Mouse (Mus musculus) heart, embryonic 13.5 days (tissue): Measurements from ENCODE around the gene Gm3383. TPM values are rescaled to one million over a fixed set of nuclear protein-coding genes. Genes with fewer than 3 reads are reported as not detected.
"Not testable (repeated sequence)": the region's sequence is repeated elsewhere in the genome, so short reads cannot be mapped to it uniquely, and the experiment has no call there.

Experiments
- ATAC-seq: fragments of 200-750 bp; cut with Nextera tagmentation; 2 replicates; pipeline ENCODE4 v1.8.0; 2017; ENCODE audit warnings: moderate TSS enrichment; ENCODE audit not compliant: insufficient number of reproducible peaks, low FRiP score, low TSS enrichment; ENCODE audit errors: extremely low read depth
- H3K27ac ChIP-seq: fragments of 300-500 bp; sonication (generic); replicated peaks from 2 replicates; pipeline ENCODE4 v1.5.1; 2015; ENCODE audit warnings: moderate library complexity, mild to moderate bottlenecking, inconsistent platforms
- H3K27me3 ChIP-seq: fragments of 300-500 bp; sonication (generic); replicated peaks from 2 replicates; pipeline ENCODE4 v1.6.1; 2015; ENCODE audit warnings: mild to moderate bottlenecking, inconsistent platforms
- H3K36me3 ChIP-seq: fragments of 300-500 bp; sonication (generic); 2 replicates; pipeline ENCODE4 v1.6.1; 2015; ENCODE audit warnings: mild to moderate bottlenecking, inconsistent platforms
- H3K4me1 ChIP-seq: fragments of 300-500 bp; sonication (generic); 2 replicates; pipeline ENCODE4 v1.6.1; 2015; ENCODE audit warnings: inconsistent platforms
- H3K4me2 ChIP-seq: fragments of 300-500 bp; sonication (generic); 2 replicates; pipeline ENCODE4 v1.6.1; 2015; ENCODE audit warnings: inconsistent platforms, mild to moderate bottlenecking, moderate library complexity
- H3K4me3 ChIP-seq: fragments of 300-500 bp; sonication (generic); 2 replicates; pipeline ENCODE4 v1.5.1; 2015; ENCODE audit warnings: moderate library complexity, mild to moderate bottlenecking, inconsistent platforms
- H3K9ac ChIP-seq: fragments of 300-500 bp; sonication (generic); 2 replicates; pipeline ENCODE4 v1.6.1; 2015; ENCODE audit warnings: inconsistent platforms, mild to moderate bottlenecking, moderate library complexity
- H3K9me3 ChIP-seq: fragments of 300-500 bp; sonication (generic); 2 replicates; pipeline ENCODE4 v1.6.1; 2016; ENCODE audit warnings: inconsistent platforms
- WGBS: fragments of 180-500 bp; shearing (Covaris S2); methylation state at CpG from one replicate; pipeline ENCODE4 v1.1.7; 2015; ENCODE audit warnings: mixed read lengths; 5-methylcytosine and 5-hydroxymethylcytosine counted together
- polyA plus RNA-seq: library from polyadenylated mRNA; unstranded; fragments of >200 nt; fragmentation: Nextera tagmentation; extraction: Ambion mirVana; gene quantifications from 2 replicates; pipeline ENCODE4 v1.2.1, GENCODE M21; 2015

Gene Gm3383
- 0.56 and 0.98 TPM in 2 replicates for polyA plus RNA-seq

GRCm38 (mm10) chr14:5807882-5808281 is at the start of gene Gm3383:
Gene Gm3383, minus strand, starts transcription at chr14:5807982.
- not testable (repeated sequence) for H3K27ac ChIP-seq, H3K9me3 ChIP-seq, H3K4me2 ChIP-seq, ATAC-seq, H3K27me3 ChIP-seq, H3K4me3 ChIP-seq, H3K36me3 ChIP-seq, H3K9ac ChIP-seq, H3K4me1 ChIP-seq
- no CpG with 5 or more reads among the region's 3 CpGs for WGBS

DNA sequence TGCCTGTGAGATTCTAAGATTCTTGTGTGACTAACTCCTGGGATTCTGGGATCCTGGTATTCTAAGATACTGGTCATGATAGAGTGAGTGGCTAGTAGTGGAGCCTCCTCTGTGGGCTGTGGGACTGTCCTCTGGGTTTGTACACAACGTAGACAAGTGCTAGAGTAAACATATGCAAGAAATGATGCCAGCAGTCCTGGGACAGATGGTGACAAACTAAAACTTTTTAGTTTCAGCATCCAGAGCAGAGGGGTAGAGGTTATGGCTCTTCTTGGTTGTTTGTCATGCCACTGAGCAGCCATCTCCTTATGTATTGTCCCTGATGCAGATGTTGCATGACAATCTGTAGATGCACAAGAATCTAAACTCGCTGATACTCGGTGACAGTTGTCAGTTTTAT is 48.1 kb upstream of the Gm3383 start:
- H3K9me3 ChIP-seq, H3K36me3 ChIP-seq, H3K27ac ChIP-seq, H3K4me3 ChIP-seq, H3K27me3 ChIP-seq, ATAC-seq, H3K4me2 ChIP-seq, H3K4me1 ChIP-seq, H3K9ac ChIP-seq: not testable (repeated sequence)
- WGBS: 72% methylated on average over 3 of the region's 3 CpGs

DNA sequence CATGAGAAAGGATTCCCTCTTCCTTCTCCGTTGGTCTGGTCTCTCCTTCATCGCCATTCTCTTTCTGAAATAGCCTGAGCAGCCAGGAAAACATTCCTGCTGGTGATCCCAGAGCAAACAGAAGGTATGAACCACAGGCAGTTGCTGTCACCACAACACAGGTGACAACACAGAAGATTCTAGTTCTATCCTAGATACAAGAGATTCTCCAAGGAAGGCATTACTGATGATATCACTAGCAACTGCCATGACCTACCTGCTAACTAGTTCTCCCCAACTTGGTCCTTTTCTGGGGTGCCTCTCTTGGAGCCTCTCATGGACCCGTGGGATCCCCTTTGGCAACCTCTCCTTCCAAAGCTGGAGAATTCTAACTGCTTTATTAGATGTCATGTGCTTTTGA is 22.4 kb upstream of the Gm3383 start, which contains the start of gene Gm3424:
Gm3424 (minus strand) TSS at position 101 of the 400 bp plus-strand sequence.
- not testable (repeated sequence) for H3K27me3 ChIP-seq, H3K4me1 ChIP-seq, H3K9ac ChIP-seq, H3K27ac ChIP-seq, H3K9me3 ChIP-seq, H3K4me3 ChIP-seq, ATAC-seq, H3K4me2 ChIP-seq, H3K36me3 ChIP-seq
- no CpG with 5 or more reads among the region's 3 CpGs for WGBS

- H3K27ac ChIP-seq, ATAC-seq, H3K4me1 ChIP-seq, H3K36me3 ChIP-seq, H3K4me3 ChIP-seq, H3K9me3 ChIP-seq, H3K27me3 ChIP-seq, H3K4me2 ChIP-seq, H3K9ac ChIP-seq: not testable (repeated sequence)
- no CpG with 5 or more reads among the region's 47 CpGs for WGBS
Observed at GRCm38 (mm10) chr14:5812699-5813356, 5.0 kb upstream of the Gm3383 start.

DNA sequence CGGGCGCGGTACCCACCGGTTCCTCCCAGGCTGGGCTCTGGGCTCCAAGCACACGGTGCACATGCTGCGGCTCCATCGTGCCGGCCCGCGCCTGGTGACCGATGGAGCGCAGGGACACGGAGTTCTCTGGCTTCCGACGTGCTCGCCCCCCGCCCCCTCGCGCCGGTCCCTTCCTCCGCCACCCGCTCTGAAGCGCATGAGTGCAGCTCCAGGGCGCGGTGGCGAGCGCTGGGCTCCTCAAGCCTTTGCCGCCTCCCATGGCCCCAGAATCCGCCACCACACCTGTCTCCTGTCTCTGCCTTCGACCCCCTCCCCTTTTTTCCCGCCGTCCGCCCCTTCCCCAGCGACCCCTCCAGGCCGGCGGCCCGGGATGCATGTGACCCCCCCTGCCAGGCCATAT is 66.3 kb downstream of the Gm3383 start, which contains the start of gene Gm3373:
Gm3373 (minus strand) TSS at position 101 of the 400 bp plus-strand sequence.
- H3K27ac ChIP-seq, H3K9me3 ChIP-seq, H3K4me3 ChIP-seq, H3K4me2 ChIP-seq, ATAC-seq, H3K27me3 ChIP-seq, H3K36me3 ChIP-seq, H3K4me1 ChIP-seq, H3K9ac ChIP-seq: not testable (repeated sequence)
- no CpG with 5 or more reads among the region's 37 CpGs for WGBS

GRCm38 (mm10) chr14:5687357-5687756 is 120.4 kb downstream of the Gm3383 start, which contains the start of gene Gm9603:
Gene Gm9603, minus strand, starts transcription at chr14:5687457.
- H3K36me3 ChIP-seq, H3K9ac ChIP-seq, ATAC-seq, H3K4me1 ChIP-seq, H3K4me2 ChIP-seq, H3K27ac ChIP-seq, H3K9me3 ChIP-seq, H3K27me3 ChIP-seq, H3K4me3 ChIP-seq: not testable (repeated sequence)
- no CpG with 5 or more reads among the region's 2 CpGs for WGBS

- H3K9me3 ChIP-seq, H3K36me3 ChIP-seq, H3K4me1 ChIP-seq, H3K9ac ChIP-seq, H3K4me3 ChIP-seq, ATAC-seq, H3K27ac ChIP-seq, H3K27me3 ChIP-seq, H3K4me2 ChIP-seq: not testable (repeated sequence)
- no CpG with 5 or more reads among the region's 1 CpGs for WGBS
Observed at GRCm38 (mm10) chr14:5632928-5633327, 174.9 kb downstream of the Gm3383 start, which contains the start of gene Gm8265. Gene Gm8265, minus strand, starts transcription at chr14:5633028.

Other genes with a start within 250 kb of the Gm3383 start
- gene Gm8265, start 175.0 kb downstream of the Gm3383 start, polyA plus RNA-seq: not detected in 2 replicates
- not detected in 2 replicates for gene Gm9603, start 120.5 kb downstream of the Gm3383 start, polyA plus RNA-seq
- gene Gm3373, start 66.4 kb downstream of the Gm3383 start, polyA plus RNA-seq: not detected in 2 replicates
- not detected in 2 replicates for gene Gm3424, start 22.3 kb upstream of the Gm3383 start, polyA plus RNA-seq
- 0.17 TPM in 1 of 2 replicates, not detected in the other for gene Gm8237, start 72.4 kb upstream of the Gm3383 start, polyA plus RNA-seq
- gene Gm3248, start 153.8 kb upstream of the Gm3383 start, polyA plus RNA-seq: 0.56 and 0.59 TPM in 2 replicates
- not detected in 2 replicates for gene Gm3453, start 171.2 kb upstream of the Gm3383 start, polyA plus RNA-seq